Mouse (Mus musculus): ENCODE measurements at regions not wholly inside any gene's neighbourhood (a gene's known extent, or its start where the extent isn't known, plus 50 kb on each side); places are given as distances from the start of the nearest gene placed in this dataset.
"Not testable (repeated sequence)": the region's sequence is repeated elsewhere in the genome, so short reads cannot be mapped to it uniquely, and the experiment has no call there.

GRCm38 (mm10) chr16:12693346-12693745 lies 416.1 kb upstream of the Ercc4 start:
- DNase-seq (ENCODE audit: low spot score) (no peak), ATAC-seq (replicated peaks; ENCODE audit: low FRiP score, low TSS enrichment, low read depth) (no peak)
- Histone ChIP-seq H3K4me3 (ENCODE audit: low read depth, low read length) (no peak overlapping the region), H3K9ac (ENCODE audit: low read length) (no peak overlapping the region), H3K27me3 (replicated peaks; ENCODE audit: control insufficient read depth, insufficient read depth, low read length) (no peaks in the 10 kb centered on the region), H3K36me3 (ENCODE audit: control insufficient read depth, insufficient read depth, low read length) (no peaks in the 10 kb centered on the region), H3K27ac (ENCODE audit: low read depth) (no peak overlapping the region), H3K9me3 (ENCODE audit: control insufficient read depth, low read length) (no peaks in the 10 kb centered on the region), H3K4me2 (ENCODE audit: low read length) (no peak overlapping the region), H3K4me1 (replicated peaks; ENCODE audit: control insufficient read depth, insufficient read depth, low read length) (no peaks in the 10 kb centered on the region)
- WGBS: 42% methylated on average over 7 of the region's 7 CpGs

- Histone ChIP-seq H3K27ac (ENCODE audit: low read depth) (no peak overlapping the region), H3K27me3 (replicated peaks; ENCODE audit: control insufficient read depth, insufficient read depth, low read length) (no peaks in the 10 kb centered on the region), H3K4me3 (ENCODE audit: low read depth, low read length) (no peak overlapping the region), H3K4me2 (ENCODE audit: low read length) (no peak overlapping the region), H3K9me3 (ENCODE audit: control insufficient read depth, low read length) (no peaks in the 10 kb centered on the region), H3K4me1 (replicated peaks; ENCODE audit: control insufficient read depth, insufficient read depth, low read length) (no peaks in the 10 kb centered on the region), H3K9ac (ENCODE audit: low read length) (no peak overlapping the region), H3K36me3 (ENCODE audit: control insufficient read depth, insufficient read depth, low read length) (no peaks in the 10 kb centered on the region)
- WGBS: 84% methylated on average over 3 of the region's 3 CpGs
- ATAC-seq (replicated peaks; ENCODE audit: low FRiP score, low TSS enrichment, low read depth) (no peak), DNase-seq (ENCODE audit: low spot score) (no peak)
Observed at GRCm38 (mm10) chr16:12694646-12695045, 414.8 kb upstream of the Ercc4 start.

- ATAC-seq (replicated peaks; ENCODE audit: low FRiP score, low TSS enrichment, low read depth) (no peak), DNase-seq (ENCODE audit: low spot score) (no peak)
- H3K4me3 ChIP-seq (ENCODE audit: low read depth, low read length): no peak overlapping the region
- 86% methylated on average over 10 of the region's 10 CpGs for WGBS
- H3K4me2 ChIP-seq (ENCODE audit: low read length): no peak overlapping the region
- H3K4me1 ChIP-seq (replicated peaks; ENCODE audit: control insufficient read depth, insufficient read depth, low read length): no peaks in the 10 kb centered on the region
- H3K27ac ChIP-seq (ENCODE audit: low read depth): no peak overlapping the region
- no peaks in the 10 kb centered on the region for H3K27me3 ChIP-seq (replicated peaks; ENCODE audit: control insufficient read depth, insufficient read depth, low read length)
- no peak overlapping the region for H3K9ac ChIP-seq (ENCODE audit: low read length)
- H3K9me3 ChIP-seq (ENCODE audit: control insufficient read depth, low read length): no peaks in the 10 kb centered on the region
- H3K36me3 ChIP-seq (ENCODE audit: control insufficient read depth, insufficient read depth, low read length): no peaks in the 10 kb centered on the region
Observed at GRCm38 (mm10) chr16:12696939-12697621, 412.4 kb upstream of the Ercc4 start.

- DNase-seq (ENCODE audit: low spot score): no peak
- no peak overlapping the region for H3K4me3 ChIP-seq (ENCODE audit: low read depth, low read length)
- 85% methylated on average over 5 of the region's 5 CpGs for WGBS
- no peak overlapping the region for H3K27ac ChIP-seq (ENCODE audit: low read depth)
- no peak for ATAC-seq (replicated peaks; ENCODE audit: low FRiP score, low TSS enrichment, low read depth)
- no peak overlapping the region for H3K9ac ChIP-seq (ENCODE audit: low read length)
- no peaks in the 10 kb centered on the region for H3K36me3 ChIP-seq (ENCODE audit: control insufficient read depth, insufficient read depth, low read length)
- no peak overlapping the region for H3K4me2 ChIP-seq (ENCODE audit: low read length)
- no peaks in the 10 kb centered on the region for H3K9me3 ChIP-seq (ENCODE audit: control insufficient read depth, low read length)
- no peaks in the 10 kb centered on the region for H3K4me1 ChIP-seq (replicated peaks; ENCODE audit: control insufficient read depth, insufficient read depth, low read length)
- H3K27me3 ChIP-seq (replicated peaks; ENCODE audit: control insufficient read depth, insufficient read depth, low read length): no peaks in the 10 kb centered on the region
Observed at GRCm38 (mm10) chr16:12699557-12699956, 409.9 kb upstream of the Ercc4 start.

GRCm38 (mm10) chr16:12700088-12700487 lies 409.4 kb upstream of the Ercc4 start:
- Histone ChIP-seq H3K27ac (ENCODE audit: low read depth) (no peak overlapping the region), H3K9ac (ENCODE audit: low read length) (no peak overlapping the region), H3K4me2 (ENCODE audit: low read length) (no peak overlapping the region), H3K36me3 (ENCODE audit: control insufficient read depth, insufficient read depth, low read length) (no peaks in the 10 kb centered on the region), H3K4me3 (ENCODE audit: low read depth, low read length) (no peak overlapping the region), H3K9me3 (ENCODE audit: control insufficient read depth, low read length) (no peaks in the 10 kb centered on the region), H3K4me1 (replicated peaks; ENCODE audit: control insufficient read depth, insufficient read depth, low read length) (no peaks in the 10 kb centered on the region), H3K27me3 (replicated peaks; ENCODE audit: control insufficient read depth, insufficient read depth, low read length) (no peaks in the 10 kb centered on the region)
- ATAC-seq (replicated peaks; ENCODE audit: low FRiP score, low TSS enrichment, low read depth) (no peak), DNase-seq (ENCODE audit: low spot score) (no peak)
- 93% methylated on average over 10 of the region's 10 CpGs for WGBS

- H3K4me1 ChIP-seq (replicated peaks; ENCODE audit: control insufficient read depth, insufficient read depth, low read length): no peaks in the 10 kb centered on the region
- H3K36me3 ChIP-seq (ENCODE audit: control insufficient read depth, insufficient read depth, low read length): no peaks in the 10 kb centered on the region
- H3K9ac ChIP-seq (ENCODE audit: low read length): no peak overlapping the region
- no peaks in the 10 kb centered on the region for H3K27me3 ChIP-seq (replicated peaks; ENCODE audit: control insufficient read depth, insufficient read depth, low read length)
- H3K9me3 ChIP-seq (ENCODE audit: control insufficient read depth, low read length): no peaks in the 10 kb centered on the region
- no peak overlapping the region for H3K4me3 ChIP-seq (ENCODE audit: low read depth, low read length)
- H3K27ac ChIP-seq (ENCODE audit: low read depth): no peak overlapping the region
- 83% methylated on average over 9 of the region's 9 CpGs for WGBS
- DNase-seq (ENCODE audit: low spot score) (no peak), ATAC-seq (replicated peaks; ENCODE audit: low FRiP score, low TSS enrichment, low read depth) (no peak)
- H3K4me2 ChIP-seq (ENCODE audit: low read length): no peak overlapping the region
Observed at GRCm38 (mm10) chr16:12703818-12704590, 405.5 kb upstream of the Ercc4 start.

GRCm38 (mm10) chr16:12706907-12707306 lies 402.6 kb upstream of the Ercc4 start:
- H3K9ac ChIP-seq (ENCODE audit: low read length): no peak overlapping the region
- H3K4me1 ChIP-seq (replicated peaks; ENCODE audit: control insufficient read depth, insufficient read depth, low read length): no peaks in the 10 kb centered on the region
- no peak overlapping the region for H3K4me2 ChIP-seq (ENCODE audit: low read length)
- no peak overlapping the region for H3K27ac ChIP-seq (ENCODE audit: low read depth)
- ATAC-seq (replicated peaks; ENCODE audit: low FRiP score, low TSS enrichment, low read depth) (no peak), DNase-seq (ENCODE audit: low spot score) (no peak)
- no peaks in the 10 kb centered on the region for H3K9me3 ChIP-seq (ENCODE audit: control insufficient read depth, low read length)
- H3K4me3 ChIP-seq (ENCODE audit: low read depth, low read length): no peak overlapping the region
- H3K27me3 ChIP-seq (replicated peaks; ENCODE audit: control insufficient read depth, insufficient read depth, low read length): no peaks in the 10 kb centered on the region
- H3K36me3 ChIP-seq (ENCODE audit: control insufficient read depth, insufficient read depth, low read length): no peaks in the 10 kb centered on the region

GRCm38 (mm10) chr16:12721368-12721767 lies 388.1 kb upstream of the Ercc4 start:
- not testable (repeated sequence) for H3K4me1 ChIP-seq (replicated peaks; ENCODE audit: control insufficient read depth, insufficient read depth, low read length); H3K9me3 ChIP-seq (ENCODE audit: control insufficient read depth, low read length); H3K27me3 ChIP-seq (replicated peaks; ENCODE audit: control insufficient read depth, insufficient read depth, low read length); DNase-seq (ENCODE audit: low spot score); H3K9ac ChIP-seq (ENCODE audit: low read length); ATAC-seq (replicated peaks; ENCODE audit: low FRiP score, low TSS enrichment, low read depth); H3K27ac ChIP-seq (ENCODE audit: low read depth); H3K4me3 ChIP-seq (ENCODE audit: low read depth, low read length); H3K4me2 ChIP-seq (ENCODE audit: low read length); H3K36me3 ChIP-seq (ENCODE audit: control insufficient read depth, insufficient read depth, low read length)
- WGBS: 82% methylated on average over 4 of the region's 7 CpGs

GRCm38 (mm10) chr16:12726043-12726442 lies 383.4 kb upstream of the Ercc4 start:
- Histone ChIP-seq H3K27me3 (replicated peaks; ENCODE audit: control insufficient read depth, insufficient read depth, low read length) (no peaks in the 10 kb centered on the region), H3K27ac (ENCODE audit: low read depth) (no peak overlapping the region), H3K4me1 (replicated peaks; ENCODE audit: control insufficient read depth, insufficient read depth, low read length) (no peaks in the 10 kb centered on the region), H3K9me3 (ENCODE audit: control insufficient read depth, low read length) (no peaks in the 10 kb centered on the region), H3K36me3 (ENCODE audit: control insufficient read depth, insufficient read depth, low read length) (no peaks in the 10 kb centered on the region), H3K9ac (ENCODE audit: low read length) (no peak overlapping the region), H3K4me3 (ENCODE audit: low read depth, low read length) (no peak overlapping the region), H3K4me2 (ENCODE audit: low read length) (no peak overlapping the region)
- ATAC-seq (replicated peaks; ENCODE audit: low FRiP score, low TSS enrichment, low read depth) (no peak), DNase-seq (ENCODE audit: low spot score) (no peak)

All from intestine, embryonic 14.5 days (tissue).